Mouse (Mus musculus): ENCODE data around the gene Nipsnap3a.

Gene Nipsnap3a

DNA sequence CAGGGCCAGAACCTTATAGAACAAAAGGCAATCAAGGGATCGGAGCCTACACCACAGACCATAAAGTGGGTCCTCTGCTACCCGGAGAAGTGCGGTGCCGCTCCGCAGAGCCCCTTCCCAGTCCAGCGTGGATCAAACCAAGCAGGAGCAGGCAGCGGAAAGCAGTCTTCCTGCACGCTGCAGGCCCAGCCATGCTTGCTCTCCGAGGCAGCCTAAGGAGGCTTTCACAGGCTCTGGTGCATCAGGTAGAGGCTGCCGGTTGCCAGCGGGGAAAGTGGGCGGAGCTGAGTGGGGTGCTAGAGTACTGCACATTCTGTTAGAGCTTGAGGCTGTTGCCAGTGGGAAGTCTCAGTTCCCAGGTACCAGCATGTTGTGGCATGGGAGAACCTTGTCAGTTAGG, at the start of gene Nipsnap3a:
TSS of gene Nipsnap3a (plus strand) at position 25 of the 400 bp plus-strand sequence.
- DNase-seq (ENCODE audit: low read depth), result no peak

DNA sequence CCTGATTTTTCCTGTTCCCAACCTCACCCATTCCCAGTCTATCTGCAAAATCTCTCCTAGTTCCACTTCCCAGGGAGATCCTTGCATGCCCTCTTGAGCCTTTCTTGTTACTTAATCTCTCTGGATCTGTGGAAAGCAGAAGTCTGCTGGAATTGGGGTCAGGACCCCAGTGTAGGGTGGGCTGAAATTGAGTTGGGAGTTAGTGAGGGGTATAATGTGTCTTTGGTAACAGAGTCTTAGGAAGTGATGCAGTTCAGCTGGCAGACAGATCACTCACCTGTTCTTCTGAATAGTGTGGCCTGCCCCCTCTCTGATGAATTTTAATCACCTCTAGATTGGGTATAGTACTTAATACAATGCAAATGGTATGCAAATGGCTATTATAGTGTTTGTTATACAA, 42.4 kb upstream of the Nipsnap3a start:
- DNase-seq (ENCODE audit: low read depth), result no peak

DNA sequence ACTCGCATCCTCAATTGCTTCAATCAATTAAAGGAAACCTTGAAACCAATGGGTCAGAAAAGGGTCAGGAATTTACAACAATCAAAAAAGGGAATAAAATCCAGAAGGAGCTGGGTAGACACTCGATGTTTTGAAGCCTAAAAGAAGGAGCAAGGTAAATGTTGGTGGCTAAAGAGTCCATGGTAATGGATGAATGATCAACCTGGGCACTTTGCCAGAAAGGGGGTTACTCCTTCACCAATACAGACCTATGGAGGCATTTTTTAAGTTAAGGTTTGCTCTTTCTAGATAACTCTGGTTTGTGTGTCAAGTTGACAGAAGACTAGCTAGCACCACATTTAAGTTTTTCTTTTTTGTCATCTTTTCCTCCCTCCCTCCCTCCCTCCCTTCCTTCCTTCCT, 40.1 kb upstream of the Nipsnap3a start:
- DNase-seq (ENCODE audit: low read depth), result no peak

DNA sequence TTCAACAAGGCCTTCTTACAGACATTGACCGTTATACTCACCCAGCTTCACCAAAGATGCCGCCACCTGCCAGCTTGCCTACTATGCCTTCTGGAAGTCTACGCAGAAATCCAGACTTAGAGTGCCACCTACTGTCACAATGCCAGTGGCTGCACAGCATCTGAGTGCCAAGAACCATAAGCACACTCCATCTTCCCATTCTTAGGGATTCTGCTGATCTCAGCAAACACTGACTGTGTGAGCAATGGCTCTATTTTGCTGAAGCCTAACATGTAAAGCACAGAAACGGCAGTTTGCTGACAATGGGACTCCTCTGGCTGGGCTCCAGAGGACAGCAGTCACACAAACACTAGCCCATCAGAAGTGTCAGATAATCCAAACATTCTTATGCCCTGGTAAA, 30.4 kb upstream of the Nipsnap3a start:
- no peak for DNase-seq (ENCODE audit: low read depth)

DNA sequence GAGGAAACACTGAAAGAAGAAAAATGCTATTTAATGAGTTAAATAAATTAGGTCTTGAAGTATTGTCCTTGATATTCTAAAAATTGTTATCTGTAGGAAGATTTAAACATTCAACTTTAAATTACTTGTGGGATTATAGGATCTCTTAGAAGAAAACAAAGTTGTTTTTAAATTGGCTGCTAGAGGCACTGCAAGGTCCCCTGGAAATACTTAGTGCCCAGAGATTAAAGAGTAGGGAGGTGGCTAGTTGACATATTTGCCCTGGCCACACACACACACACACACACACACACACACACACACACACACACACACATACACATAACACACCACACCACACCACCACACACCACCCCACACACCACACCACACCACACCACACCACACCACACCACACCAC, 24.8 kb upstream of the Nipsnap3a start, which contains the start of gene Olfr270:
TSS of gene Olfr270 (plus strand) at position 301 of the 400 bp plus-strand sequence.
- DNase-seq (ENCODE audit: low read depth), result no peak

DNA sequence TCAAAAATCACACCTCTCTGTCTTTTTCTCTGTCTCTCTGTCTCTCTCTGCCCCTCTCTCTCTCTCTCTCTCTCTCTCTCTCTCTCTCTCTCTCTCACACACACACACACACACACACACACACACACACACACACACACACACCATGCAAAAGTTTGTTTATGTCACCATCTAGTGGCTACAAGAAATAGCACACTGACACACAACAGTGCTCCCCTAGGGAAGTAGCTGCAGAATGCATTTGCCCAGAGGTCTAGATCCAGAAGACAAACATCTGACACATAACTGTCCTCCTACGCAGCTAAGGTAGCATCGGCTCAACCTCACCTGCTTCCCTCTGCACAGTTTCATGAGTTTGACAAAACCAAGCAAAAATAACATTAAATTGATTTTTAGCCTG, 3.9 kb upstream of the Nipsnap3a start:
- DNase-seq (ENCODE audit: low read depth), result peak; percentile 21

DNA sequence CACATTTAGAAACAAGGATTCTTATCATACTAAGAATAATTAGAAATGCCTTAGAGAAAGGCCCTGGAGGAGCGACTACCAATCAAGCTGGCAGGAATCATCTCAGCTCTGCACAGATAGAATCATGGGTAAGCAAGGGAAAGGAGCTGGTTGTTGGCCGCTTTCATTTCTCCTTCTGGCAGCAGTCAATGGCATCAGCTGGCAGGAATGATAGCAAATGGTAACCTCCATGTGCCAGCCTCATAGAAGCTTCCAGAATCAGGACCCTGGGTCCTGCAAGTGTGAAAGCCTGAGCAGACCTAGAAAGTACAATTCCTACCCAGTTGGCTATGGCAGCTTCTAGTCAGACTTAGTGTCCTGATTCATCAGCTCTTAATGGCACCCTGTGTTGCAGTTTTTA, 2.8 kb upstream of the Nipsnap3a start:
- no peak for DNase-seq (ENCODE audit: low read depth)

DNA sequence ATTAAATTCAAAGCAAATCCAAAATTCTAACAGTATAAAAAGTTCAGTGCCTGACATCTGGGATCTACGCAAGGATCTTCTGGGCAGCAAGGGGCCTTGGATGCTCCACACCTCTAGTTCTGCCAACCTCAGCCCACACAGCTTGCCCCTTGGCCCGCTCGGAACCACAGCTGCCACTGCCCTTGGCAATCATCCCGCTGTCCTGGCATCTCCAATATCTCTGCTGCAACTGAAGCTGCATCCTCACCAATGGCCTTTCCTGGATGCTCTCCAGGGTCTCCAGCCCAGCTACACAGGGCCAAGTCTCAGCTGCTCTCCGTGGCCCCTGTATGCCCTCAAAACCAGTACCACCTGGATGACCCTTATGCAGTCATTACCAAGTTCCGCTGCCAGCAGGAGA, 10.4 kb downstream of the Nipsnap3a start:
- DNase-seq (ENCODE audit: low read depth), result no peak

DNA sequence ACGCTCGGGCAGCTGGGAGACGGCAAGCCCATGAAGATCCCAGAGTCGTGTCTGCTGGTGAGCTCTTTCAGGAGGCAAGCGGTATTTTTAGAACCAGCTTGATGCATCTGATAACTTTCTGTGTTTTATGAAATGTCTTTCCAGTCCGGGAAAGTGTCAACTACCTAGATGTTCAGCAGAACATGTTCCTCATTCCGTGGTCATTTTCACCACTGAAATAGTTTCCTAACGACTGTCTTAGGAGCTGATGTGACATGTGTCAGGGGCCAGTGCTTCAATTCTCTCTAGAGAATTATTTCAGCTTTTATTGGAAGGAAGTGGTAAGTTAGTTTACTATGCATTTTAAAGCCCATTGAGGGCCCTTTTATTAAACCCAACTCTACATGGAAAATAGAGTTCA, 11.1 kb downstream of the Nipsnap3a start:
- no peak for DNase-seq (ENCODE audit: low read depth)

DNA sequence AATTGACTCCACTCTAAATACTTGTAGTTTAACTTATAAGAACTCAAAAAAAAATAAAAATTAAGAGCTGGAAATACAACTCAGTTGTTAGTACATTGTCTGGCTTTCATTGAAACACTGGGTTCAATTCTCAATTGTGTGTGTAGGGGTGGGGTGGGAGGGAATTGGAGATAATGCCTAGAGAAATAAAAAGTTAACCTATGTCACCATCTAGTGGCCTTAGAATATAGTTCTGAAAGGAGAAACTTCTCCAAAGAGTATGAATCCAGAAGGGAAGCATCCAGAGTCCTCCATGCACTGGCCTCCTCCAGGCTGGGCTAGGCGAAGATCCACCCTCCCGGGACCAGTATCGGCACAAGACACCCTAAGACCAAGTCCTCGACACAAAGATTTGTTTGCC, 20.1 kb downstream of the Nipsnap3a start:
- DNase-seq (ENCODE audit: low read depth), result no peak

DNA sequence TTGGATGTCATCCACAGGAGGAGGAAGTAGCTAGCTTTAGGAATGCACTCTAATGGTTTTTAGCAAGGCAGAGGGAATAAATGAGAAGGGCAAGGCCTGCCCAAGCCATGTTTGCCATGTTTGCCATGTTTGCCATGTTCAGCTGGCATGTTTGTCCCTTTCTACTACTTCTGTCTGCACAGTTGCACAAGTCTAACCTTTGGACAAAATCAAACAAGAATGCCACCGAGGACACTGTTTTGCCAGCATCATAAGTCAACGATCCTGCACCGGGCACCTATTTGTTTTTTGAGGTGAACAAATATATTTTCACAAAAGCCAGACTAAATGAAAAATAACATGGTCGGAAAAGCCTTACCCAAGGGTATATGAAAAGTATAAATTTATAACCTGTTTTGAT, 20.8 kb downstream of the Nipsnap3a start:
- no peak for DNase-seq (ENCODE audit: low read depth)

DNA sequence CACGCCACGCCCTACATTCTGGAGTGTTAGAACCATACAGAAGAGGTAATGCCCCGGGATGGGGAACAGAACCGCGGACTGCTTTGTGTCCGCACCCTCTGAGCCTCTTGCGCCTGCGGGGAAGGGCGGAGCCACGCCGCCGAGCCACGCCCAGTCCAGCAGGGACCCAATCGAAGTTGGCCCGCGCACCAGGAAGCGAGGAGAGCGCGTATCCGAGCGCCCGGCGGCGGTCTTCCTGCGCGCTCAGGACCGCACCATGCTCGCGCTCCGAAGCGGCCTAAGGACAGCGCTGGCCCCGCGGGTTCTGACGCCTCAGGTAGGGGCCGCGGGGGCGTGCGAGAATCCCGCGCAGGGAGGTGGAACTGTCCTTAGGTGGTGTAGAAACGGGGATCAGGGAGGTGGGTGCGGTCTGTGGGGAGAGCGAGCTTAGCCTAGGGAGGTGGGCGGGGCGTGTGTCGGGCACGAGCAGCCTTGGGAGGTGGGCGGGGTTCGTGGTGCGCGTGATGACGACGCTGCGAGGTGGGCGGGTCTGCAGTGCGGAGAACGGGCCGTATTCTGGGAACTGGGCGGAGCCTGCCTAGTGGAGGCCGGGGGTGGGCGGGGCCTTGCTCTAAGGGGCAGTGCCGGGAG, 22.8 kb downstream of the Nipsnap3a start, which contains the start of gene Nipsnap3b:
TSS of gene Nipsnap3b (plus strand) at position 149 of the 630 bp plus-strand sequence.
- peak; percentile 96 for DNase-seq (ENCODE audit: low read depth)

DNA sequence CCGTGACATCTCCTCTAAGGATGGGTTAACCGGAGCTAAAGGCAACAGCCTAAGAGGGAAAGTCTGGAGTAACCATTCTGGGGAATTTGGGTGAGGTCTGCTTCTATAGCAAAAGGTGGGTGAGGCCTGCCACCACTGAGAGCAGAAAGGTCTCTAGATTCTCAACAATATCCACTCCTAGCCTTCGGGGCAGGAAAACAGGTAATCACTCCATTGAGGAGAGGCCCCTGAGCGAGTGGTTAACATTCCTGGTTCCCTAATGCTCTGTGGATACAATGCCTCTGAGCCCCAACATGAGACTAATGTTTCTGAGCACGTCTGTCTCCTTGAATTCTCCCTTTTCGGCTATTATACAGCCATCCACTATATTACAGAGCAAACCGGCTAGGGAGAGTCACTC, 25.3 kb downstream of the Nipsnap3a start:
- DNase-seq (ENCODE audit: low read depth), result no peak

DNA sequence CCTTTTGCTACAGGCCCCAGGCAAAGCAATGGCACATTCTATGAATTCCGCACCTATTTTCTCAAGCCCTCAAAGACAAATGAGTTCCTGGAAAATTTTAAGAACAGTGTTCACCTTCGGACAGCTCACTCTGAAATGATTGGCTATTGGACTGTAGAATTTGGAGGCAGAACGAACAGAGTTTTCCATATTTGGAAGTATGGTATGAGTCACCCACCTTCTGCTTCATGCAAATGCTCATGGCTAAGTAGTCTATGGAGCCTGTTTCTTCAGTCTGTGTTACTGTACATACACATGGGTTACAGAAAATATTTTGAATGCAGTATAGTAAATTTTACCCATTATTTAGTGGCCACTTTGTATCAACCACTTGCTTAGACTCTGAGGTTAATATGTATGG, 26.0 kb downstream of the Nipsnap3a start:
- no peak for DNase-seq (ENCODE audit: low read depth)

DNA sequence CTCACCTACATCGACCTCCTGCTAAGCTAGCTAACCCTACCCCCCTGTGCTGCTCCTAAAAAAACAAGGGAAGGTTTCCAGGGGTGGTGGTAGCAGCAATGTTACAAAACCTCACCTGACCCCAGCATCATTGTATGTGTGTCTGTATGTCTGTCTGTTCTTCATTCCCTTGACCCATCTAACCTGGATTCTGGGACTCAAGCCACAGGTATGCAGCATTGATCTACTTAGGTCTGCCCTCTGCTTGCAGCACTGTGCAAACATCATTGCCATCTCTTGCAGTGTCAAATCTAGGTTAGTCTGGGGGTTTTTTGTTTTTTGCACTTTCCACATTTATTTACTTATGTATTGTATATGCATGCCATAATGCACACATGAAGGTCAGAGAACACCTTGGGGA, 29.3 kb downstream of the Nipsnap3a start:
- DNase-seq (ENCODE audit: low read depth), result no peak

DNA sequence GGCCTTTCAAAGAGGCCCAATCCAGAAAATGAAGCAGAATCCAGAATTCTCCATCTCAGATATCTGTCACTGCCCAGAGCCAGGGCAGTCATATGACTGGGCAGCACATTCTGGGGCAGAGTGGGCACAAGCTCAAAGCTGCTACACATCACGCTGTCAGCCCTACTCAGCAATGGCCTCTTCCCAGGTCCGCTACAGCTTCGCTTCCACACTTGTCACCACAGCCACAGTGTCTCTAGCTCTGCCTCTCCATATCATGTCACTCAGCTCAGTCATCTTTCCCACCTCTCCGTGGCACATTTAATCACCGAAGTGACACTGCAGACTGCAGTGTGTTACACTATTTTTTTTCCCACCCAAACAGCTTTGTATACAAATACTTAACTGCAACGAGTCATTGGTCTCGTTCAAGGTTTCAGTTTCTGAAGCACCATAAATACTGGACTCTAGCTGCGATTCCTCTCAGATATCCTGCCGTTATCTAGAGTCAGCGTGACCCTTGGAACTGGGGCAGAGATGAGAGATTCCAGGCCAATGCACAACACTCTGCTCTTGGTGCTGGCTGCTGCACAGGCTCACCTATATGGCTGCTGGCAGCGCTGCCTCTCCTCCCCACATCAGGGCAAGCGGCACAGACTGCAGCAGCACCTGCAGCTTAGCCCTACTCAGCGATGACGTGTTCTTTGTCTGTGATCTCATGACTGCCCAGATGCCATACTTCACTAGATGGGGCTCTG, 34.3 kb downstream of the Nipsnap3a start:
- no peak for DNase-seq (ENCODE audit: low read depth)

DNA sequence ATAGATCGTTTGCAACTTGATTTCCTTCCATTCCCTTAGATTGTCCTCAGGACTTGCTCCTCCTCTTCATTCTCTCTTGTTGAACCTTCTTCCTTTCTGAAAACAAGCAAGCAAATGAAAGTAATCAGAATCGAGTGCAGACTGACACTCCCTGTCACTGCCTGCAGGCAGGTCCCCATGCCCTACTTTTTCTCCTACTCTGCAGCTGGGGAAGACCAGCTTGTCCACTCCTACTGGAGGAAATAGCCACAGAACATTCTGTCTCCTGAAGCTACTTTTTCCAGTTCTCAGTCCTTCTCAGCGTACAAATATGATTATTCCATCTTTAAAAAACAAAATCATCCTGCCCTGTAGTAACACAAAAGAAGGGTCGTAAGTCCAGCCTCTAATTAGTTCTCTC, 35.3 kb downstream of the Nipsnap3a start:
- DNase-seq (ENCODE audit: low read depth), result no peak

DNA sequence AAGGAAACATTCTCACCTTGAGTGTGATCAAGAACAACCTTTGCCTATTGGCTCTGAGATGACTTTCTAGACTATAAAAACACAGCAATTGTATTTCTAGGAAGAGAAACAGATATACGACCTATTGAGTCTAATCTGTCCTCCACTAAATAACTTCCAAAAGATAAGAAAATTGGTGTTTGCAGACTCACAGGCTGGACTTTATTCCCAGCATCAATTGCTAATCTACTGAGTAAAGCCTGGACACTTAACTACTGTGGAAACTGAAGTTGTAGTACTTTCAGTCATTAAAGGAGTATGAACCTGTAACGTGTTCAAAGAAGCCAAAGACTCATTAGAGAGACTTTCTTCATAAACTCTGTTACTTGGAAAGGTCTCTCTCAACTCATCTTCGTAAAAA, 38.7 kb downstream of the Nipsnap3a start:
- DNase-seq (ENCODE audit: low read depth), result no peak

DNA sequence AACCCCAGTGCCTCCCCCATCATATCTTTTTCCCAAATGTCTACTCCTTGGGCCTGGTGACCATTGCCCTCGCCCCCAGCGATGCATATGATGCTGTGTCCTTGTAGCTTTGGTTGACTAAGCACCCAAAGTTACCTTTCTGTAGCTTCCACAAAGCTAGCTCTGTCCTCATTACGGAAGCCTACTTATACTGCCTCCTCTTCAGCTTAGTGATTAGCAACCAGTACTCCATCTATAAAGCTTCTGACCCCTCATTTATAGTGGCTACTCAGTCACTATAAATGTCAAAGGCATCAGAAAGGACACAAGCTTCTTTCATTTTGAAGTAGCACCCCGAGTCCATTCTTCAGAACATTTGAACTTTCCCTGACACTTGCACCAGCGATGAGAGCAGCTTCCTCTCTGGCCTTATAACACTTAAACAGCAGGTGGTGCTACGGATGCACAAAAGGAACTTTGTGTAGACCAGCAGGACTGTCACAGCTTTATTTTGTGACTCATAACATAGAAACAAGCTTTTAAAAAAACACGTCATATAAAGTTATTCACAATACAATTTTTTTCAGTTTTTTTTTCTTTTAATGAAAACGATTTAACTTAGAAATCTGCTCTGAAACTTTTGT, 41.4 kb downstream of the Nipsnap3a start:
- DNase-seq (ENCODE audit: low read depth), result no peak

DNA sequence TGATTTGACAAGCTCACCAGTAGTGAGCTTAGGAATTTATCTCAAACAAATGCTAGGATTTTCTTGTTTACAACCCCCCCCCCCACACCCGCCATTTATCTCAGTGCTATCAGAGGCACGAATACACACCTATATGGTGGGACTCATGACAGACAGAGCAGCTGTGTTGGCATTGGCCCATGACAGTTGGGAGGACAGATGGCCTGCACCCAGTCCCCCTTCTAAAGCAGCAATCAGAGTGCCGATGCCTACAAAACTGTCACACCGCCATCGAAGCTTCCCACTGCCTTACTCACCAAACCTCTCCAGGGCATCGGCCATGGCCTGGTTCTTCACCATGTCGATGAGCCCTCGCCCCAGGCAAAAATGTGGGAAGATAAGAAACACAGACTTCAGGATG, 54.7 kb downstream of the Nipsnap3a start:
- DNase-seq (ENCODE audit: low read depth), result no peak

DNA sequence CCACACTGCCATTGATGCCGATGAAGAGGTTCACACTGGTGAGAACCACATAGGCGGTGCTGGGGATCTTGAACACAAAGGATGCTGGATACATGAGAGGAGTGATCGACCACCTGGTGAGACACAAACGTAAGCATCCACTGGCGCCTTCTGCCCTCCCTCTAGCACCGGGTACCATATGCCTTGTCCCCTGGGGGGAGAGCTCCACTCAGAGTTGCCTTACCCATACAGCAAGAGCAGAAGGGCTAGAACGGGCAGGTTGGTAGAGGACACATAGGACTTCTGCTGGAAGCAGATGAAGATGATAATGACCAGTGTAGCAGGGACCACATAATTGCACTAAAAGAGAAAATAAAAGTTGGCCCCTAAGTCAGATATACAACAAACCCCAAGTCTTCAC, 56.7 kb downstream of the Nipsnap3a start:
- no peak for DNase-seq (ENCODE audit: low read depth)

DNA sequence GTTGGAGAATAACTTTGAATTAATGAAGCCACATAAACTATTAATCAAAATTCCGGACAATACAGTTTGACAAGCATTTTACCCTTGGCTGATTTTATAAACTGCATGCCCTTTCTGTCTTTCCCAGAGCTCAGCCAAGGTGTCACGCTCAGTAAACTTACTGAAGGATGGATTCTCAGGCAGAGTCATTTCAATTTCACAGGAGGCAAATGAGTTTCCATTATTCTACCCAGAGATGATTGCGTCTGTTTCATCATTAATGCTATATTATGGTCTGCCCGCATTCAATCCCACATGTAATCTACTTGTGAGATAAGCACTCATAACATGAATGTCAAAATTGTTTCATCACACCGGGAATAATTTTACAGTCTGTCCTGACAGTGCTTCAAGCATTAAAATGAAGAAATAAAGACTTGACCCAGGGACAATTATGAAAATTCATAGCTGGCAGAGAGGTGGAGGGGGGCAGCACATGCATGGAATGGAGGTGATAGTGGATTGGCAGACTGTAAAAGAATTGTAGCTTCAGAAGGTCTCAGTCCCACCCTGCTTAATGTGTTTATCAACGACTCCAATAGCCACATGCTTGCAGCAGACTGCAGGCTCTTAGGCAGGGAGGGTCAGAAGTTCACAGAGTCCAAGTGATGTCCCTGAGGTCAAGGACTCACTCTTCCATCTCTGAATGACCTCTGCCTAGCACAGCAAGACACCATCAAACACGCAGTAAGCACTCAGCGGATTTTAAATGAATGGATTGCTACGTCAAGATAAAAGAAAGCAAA, 57.4 kb downstream of the Nipsnap3a start:
- DNase-seq (ENCODE audit: low read depth), result no peak
